Mouse (Mus musculus): ENCODE data around the gene Crybg2.

DNA sequence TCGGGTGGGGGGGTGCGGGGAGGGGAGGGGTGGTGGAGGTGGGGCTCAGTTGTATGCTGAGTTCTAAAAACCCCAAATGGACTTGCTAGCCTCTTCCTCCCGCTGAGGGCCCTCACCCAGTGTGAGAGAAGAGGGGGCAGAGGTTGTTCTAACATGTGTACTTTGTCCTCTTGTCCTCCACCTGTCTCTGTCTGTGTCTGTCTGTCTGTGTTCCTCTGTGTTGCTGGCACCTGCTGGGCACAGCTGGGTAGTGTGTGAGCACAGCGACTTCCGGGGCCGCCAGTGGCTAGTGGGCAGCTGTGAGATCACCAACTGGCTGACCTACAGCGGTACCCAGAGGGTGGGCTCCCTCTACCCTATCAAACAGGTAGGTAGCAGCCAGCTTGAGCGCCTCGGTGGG lies 28.4 kb downstream of the Crybg2 start:
- TF ChIP-seq GATA1 (IDR thresholded peaks at IDR 0.05; ENCODE audit: low read length) (no peak), TAL1 (IDR thresholded peaks at IDR 0.05; ENCODE audit: low read length) (no peak)
